Mouse (Mus musculus) spleen, postnatal 36 days (tissue): ENCODE data around the gene BC030499.
A peak's percentile ranks its signal among the peaks of the same experiment; 100 is the strongest.
"Not testable (repeated sequence)": the region's sequence is repeated elsewhere in the genome, so short reads cannot be mapped to it uniquely, and the experiment has no call there.

Experiments
- DNase-seq, 2 experiments: peaks; one replicate each; pipeline ENCODE4 v3.0.0; 2022; ENCODE audit warnings: low spot score in 2 of 2, mixed read lengths in 1 of 2

BC030499 gene

DNA sequence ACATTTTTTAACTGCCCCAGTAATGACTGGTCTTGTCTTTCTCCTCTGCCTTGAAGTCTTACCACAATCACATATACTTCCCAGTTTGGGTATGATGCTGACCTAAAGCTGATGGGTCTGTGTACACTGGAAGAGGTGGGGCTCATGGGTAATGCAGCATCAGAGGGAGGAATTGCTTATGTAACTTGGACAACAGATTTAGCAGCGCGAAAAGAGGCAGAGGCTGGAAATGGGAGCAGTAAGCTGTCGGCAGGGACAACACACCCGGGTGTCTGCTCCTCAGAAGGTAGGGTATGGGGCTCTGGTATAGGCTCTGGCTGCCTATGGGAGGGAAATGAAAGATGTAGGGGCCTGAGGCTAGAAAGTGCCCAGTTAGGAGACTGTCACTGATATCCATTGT lies at the start of gene BC030499:
BC030499 (plus strand) TSS at position 188 of the 400 bp plus-strand sequence.
- no peak for DNase-seq

- no peak for DNase-seq
Measured at GRCm38 (mm10) chr11:78245261-78245626, 45.4 kb upstream of the BC030499 start.

DNA sequence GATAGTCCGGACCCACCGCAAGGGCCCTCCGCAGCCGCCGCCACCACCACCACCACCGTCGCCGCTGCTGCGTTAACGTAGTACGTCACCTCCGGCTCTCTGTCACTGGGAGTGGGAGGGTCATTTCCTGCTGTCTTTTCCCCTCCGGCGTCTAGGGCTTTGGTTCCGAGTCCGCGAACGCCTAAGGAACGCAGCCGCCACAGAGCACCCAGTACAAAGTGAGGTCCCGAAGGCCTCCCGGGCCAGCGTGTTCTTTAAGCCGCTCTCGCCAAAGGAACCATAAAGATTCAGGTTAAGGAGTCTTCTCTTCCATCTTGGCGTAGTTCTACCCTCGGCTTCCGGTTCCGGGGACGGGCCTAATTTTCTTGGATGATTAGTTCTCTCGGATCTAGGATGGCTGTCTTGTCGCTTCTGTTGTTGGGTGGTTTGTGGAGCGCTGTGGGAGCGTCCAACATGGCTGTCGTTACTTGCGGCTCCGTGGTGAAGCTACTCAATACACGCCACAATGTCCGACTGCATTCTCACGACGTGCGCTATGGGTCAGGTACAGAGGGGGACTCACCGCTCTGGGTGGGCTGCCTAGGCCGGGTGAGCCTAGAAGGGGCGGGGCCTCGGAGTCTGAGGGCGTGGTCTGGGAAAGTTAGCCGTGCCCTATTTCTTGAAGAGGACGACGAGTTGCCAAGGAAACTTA lies 44.9 kb upstream of the BC030499 start, which contains the start of the genes Sdf2 and Supt6:
Sdf2 (plus strand) TSS at position 120 of the 691 bp plus-strand sequence.
Supt6 (minus strand) TSS at position 361 of the 691 bp plus-strand sequence.
- DNase-seq = peak; percentile 80 to 84

- DNase-seq = no peak
Measured at GRCm38 (mm10) chr11:78246318-78247011, 44.2 kb upstream of the BC030499 start.

DNA sequence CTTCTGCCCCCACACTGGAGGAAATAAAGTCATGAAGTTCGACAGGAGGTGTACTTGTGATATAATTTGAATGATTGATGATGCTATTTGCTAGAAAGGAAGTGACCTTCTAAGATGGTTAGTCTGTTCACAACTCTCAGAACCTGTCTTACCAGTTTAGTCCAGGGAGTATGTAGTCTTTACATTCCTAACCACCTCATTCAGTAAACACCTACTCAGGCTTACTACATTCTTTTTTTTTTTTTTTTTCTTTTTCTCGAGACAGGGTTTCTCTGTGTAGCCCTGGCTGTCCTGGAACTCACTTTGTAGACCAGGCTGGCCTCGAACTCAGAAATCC lies 43.7 kb upstream of the BC030499 start:
- DNase-seq = no peak

DNA sequence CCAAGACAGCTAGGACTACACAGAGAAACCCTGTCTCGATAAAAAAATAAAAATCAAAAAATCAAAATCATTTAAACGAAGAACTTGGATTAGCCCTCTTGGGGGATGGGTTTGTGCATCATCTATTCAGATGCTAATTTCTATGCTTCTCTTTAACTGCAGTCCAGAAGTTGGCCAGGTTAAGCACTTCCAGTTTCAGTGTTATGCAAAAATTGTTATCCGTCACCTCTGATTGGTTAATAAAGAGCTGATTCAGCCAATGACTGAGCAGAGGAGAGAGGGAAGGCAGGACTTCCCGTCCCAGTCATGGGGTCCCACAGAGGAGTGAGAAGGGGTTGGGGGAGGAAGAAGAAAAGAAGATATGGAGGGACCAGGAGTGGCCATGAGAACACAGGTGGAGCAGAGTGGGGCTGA lies 42.9 kb upstream of the BC030499 start:
- peak; percentile 7 to 23 for DNase-seq

DNA sequence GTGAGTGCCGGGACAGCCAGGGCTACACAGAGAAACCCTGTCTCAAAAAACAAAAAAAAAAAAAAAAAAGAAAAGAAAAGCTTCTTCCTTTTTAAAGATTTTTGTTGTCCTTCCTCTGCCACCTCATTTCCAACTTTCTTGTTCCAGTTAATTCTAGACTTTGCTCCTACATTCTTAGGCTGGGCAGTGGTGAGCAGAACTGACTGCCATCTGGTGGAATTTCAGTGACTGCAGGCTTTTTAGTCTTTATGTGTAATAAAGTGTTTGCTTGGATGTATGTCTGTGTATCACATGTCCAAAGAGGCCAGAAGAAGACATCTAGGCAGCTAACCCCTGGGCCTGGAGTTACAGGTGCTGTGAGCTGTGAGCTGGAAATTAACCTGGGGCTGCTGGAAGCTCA lies 34.0 kb upstream of the BC030499 start:
- no peak for DNase-seq

DNA sequence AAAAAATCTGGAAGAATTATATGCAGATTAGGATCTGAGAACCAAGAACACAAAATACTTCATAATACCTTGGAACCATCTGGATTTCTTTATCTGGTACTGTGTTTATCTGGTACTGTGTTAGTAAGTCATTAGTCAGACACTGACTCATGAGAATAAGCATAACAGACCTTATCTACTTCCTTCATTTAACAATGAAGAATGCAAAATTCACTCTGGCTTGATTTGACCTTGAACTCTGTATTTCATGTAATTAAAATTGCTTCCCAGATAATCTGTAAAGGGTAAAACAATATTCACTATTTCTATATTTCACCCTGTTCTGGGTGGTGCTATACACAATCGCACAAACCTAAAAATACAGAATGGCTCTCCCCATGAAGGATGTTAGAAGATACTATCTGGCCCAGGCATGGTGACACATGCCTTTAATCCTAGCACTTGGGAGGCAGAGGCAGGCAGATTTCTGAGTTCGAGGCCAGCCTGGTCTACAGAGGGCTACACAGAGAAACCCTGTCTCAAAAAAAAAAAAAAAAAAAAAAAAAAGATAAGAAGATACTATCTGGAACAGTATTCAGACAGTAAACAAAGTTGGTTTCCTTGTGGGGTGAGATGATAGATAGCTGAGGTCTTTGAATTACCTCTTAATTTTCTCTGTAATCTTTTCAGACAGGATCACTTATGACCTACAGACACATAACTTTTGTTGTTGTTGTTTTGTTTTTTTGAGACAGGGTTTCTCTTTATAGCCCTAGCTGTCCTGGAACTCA lies 30.0 kb upstream of the BC030499 start:
- DNase-seq = no peak

GRCm38 (mm10) chr11:78261380-78262352 lies 29.0 kb upstream of the BC030499 start, which contains the start of gene 2610507B11Rik:
TSS of gene 2610507B11Rik (plus strand) at chr11:78261752.
- peak; percentile 93 for DNase-seq

- DNase-seq = peak; percentile 33 to 61
Measured at GRCm38 (mm10) chr11:78262550-78262949, 28.1 kb upstream of the BC030499 start.

DNA sequence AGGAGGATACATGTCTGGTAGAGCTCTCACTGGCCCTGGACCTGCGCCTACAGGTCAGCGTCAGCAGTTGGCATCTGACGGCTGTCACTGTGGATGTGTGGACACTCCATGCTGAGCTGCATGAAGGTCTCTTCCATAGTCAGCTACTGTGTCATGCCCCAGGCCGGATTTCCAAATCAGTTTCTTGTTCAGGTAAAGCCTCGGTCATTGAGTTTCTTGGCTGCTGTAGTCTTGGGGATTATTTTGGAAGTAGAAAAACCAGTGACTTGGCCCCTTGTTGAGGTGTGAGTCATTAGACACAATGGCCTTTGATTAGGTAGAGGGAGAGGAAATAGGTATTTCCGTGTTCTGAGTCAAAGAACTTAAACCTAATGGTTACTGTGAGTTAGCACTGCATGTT lies 25.1 kb upstream of the BC030499 start:
- no peak for DNase-seq

- DNase-seq = no peak
Measured at GRCm38 (mm10) chr11:78271986-78272385, 18.7 kb upstream of the BC030499 start.

DNA sequence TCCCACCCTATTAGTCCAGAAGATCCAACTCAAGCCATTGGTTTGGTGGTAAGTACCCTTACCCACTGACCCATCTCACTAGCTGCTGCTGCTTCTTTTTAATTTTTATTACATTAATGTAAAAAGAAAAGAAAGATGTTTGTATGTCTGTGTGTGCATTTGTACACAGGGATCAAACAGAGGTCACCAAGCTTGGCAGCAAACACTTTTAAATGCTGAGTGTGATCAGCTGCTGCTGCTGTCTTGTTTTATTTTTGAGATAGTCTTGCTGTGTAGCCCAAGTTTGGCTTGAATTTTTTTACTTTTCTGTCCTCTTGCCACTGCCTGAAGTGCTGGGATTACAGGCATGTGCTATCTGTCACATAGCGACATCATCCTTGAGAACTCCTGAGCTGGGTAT lies 15.0 kb upstream of the BC030499 start:
- no peak for DNase-seq

DNA sequence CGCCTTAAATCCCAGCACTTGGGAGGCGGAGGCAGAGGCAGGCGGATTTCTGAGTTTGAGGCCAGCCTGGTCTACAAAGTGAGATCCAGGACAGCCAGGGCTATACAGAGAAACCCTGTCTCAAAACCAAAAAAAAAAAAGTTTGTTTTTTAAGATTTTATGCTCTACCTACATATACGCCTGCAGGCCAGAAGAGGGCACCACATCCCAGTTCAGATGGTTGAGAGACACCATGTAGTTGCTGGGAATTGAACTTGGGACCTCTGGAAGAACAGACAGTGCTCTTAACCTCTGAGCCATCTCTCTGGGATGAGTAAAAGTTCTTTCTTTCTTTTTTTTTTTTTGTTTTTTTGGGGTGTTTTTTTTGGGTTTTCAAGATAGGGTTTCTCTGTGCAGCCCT lies 14.5 kb upstream of the BC030499 start:
- not testable (repeated sequence) for DNase-seq

- DNase-seq = no peak
Measured at GRCm38 (mm10) chr11:78278853-78279252, 11.8 kb upstream of the BC030499 start.

GRCm38 (mm10) chr11:78279586-78279985 lies 11.1 kb upstream of the BC030499 start:
- no peak for DNase-seq

DNA sequence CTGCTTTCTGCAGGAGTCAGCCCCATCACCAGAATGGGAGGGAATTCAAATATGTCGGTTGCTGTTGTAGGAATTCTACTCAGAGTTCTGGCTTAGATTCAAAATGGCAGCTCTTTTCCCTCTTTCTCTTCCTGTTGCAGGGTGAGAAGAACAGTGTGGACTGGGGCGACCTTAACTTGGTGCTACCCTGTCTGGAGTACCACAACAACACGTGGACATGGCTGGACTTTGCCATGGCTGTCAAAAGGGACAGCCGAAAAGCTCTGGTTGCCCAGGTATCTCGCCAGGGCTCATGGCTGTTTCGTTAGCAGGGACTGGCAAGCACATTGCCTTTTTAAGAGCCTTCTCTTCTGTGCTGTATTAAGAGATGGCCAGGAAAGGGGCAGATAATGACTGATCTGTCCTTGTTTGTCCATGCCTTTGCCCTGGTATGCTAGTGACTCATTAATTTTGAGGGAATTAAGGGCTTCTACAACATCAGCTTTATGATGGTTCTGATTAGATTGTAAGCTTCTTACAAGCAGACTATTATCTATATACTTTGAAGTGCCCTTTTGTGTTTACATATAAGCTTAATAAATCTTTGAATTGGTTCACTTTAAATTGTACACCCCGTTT lies 1.4 kb upstream of the BC030499 start:
- DNase-seq = no peak

DNA sequence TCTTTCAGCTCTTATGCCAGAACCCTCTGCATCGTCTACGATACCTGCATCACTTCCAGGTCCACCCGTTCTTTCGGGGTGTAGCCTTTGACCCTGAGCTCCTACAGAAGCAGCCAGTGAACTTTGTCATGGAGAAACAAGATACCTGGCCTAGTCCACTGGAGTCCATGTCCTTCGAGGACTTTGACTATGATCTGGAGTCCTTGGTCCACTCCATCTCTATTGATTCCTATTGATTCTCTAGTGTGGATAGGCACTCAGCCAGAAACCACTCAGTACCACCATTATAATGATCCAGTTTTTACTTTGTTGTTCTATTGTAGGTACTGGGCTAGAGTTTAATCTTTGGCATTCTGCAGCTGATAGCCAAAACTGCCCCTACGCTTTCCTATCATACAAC lies 3.9 kb downstream of the BC030499 start:
- no peak for DNase-seq

- DNase-seq = no peak
Measured at GRCm38 (mm10) chr11:78300917-78301316, 10.3 kb downstream of the BC030499 start.

- peak; percentile 87 to 90 for DNase-seq
Measured at GRCm38 (mm10) chr11:78301357-78302084, 10.9 kb downstream of the BC030499 start, which contains the start of gene Spag5. TSS of gene Spag5 (plus strand) at chr11:78301529.
